Mouse (Mus musculus): ENCODE data around the gene Renbp. TPM values are rescaled to one million over a fixed set of nuclear protein-coding genes. Genes with fewer than 3 reads are reported as not detected.

The Renbp gene
- polyA plus RNA-seq, 1 experiment from 2014 or later = 17.5 TPM

DNA sequence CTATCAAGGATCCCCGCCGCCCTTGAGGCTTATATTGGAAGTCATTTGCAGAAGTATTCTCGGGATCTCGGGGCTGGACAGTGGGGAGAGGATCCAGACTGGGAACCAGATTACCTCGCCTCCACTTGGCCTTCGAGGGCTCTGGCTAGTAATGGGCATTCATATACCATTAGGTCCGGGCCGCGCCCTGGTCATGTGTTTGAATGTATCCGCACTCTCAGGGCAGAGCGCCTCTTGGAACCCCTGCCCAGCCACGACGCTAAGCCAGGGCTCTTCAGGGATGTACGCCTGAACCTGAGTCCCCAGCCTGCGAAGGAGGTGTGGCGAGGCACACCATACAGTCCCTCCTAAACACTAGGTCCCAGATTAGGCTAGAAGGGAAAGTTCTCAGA, 49.6 kb downstream of the Renbp start:
- Histone ChIP-seq H3K9me3 (ENCODE audit: control insufficient read depth, low read length) (no peaks in the 10 kb centered on the region), H3K4me1 (replicated peaks; ENCODE audit: control insufficient read depth, insufficient read depth, low read length) (no peaks in the 10 kb centered on the region), H3K4me3 (ENCODE audit: low read depth, low read length) (peak overlapping the region; percentile 42), H3K27me3 (ENCODE audit: control insufficient read depth, insufficient read depth, low read length) (no peaks in the 10 kb centered on the region; the same call in 1 of the 2 replicates), H3K4me2 (replicated peaks; ENCODE audit: low read depth, low read length) (peak overlapping the region; percentile 63), H3K27ac (ENCODE audit: low read depth, low read length) (0 out of 2 replicates have a peak overlapping the region, but pooled peaks have one; percentile 17), H3K9ac (ENCODE audit: low read depth, low read length) (peak overlapping the region; percentile 55; the same call in 1 of the 2 replicates), H3K36me3 (ENCODE audit: control insufficient read depth, insufficient read depth, low read length) (no peaks in the 10 kb centered on the region)
- DNase-seq (ENCODE audit: low spot score) = peak; percentile 30
- 18% methylated on average over 16 of the region's 16 CpGs for WGBS
- ATAC-seq (ENCODE audit: low FRiP score) = peak; percentile 61

DNA sequence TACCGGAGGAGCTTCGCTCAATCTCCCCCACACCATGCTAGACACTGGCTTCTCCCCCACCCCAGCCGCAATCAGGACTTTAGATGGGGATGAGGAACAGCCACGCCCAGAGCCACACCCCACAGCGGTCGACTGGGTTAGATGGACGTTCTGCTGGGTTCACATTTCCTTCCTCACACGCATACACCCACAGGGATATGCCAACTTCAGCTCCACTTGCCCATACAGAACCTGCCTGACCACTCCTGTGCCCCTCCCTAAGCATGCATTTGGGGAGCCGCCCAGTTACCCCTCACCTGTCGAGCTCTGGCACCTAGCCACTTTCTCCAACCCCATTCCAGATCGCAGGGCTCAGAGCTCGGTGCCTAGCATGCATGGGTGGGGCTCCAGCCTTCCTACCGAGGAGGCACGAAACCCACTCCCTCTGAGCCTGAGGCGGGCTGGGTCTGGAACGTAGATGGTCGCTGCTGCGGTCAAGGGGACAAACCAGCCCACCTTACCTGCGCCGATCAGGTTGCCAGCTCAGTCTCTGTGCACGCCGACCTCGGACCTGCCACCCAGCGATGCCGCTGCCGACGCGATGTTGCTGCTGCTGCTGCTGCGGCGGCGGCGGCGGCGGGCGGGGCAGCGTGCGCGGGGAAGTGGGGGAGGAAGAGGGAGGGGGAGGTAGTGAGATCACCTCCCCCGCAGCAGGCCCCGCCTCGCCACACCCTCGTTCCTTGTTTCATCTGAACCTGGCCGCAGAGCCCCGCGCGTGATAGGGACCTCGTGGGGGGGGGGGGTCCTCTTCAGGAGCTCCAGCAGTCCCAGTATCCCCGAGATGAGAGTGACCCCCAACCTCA, 50.2 kb downstream of the Renbp start:
- H3K36me3 ChIP-seq (ENCODE audit: control insufficient read depth, insufficient read depth, low read length) = no peaks in the 10 kb centered on the region
- no peaks in the 10 kb centered on the region for H3K4me1 ChIP-seq (replicated peaks; ENCODE audit: control insufficient read depth, insufficient read depth, low read length)
- 10% methylated on average over 28 of the region's 48 CpGs for WGBS
- H3K27ac ChIP-seq (ENCODE audit: low read depth, low read length) = peak overlapping the region; percentile 17; the same call in 1 of the 2 replicates
- peak overlapping the region; percentile 63 for H3K4me2 ChIP-seq (replicated peaks; ENCODE audit: low read depth, low read length)
- H3K27me3 ChIP-seq (ENCODE audit: control insufficient read depth, insufficient read depth, low read length) = no peaks in the 10 kb centered on the region; the same call in 1 of the 2 replicates
- DNase-seq (ENCODE audit: low spot score) (peak; percentile 46), ATAC-seq (ENCODE audit: low FRiP score) (peak; percentile 63)
- H3K9ac ChIP-seq (ENCODE audit: low read depth, low read length) = peak overlapping the region; percentile 55
- H3K9me3 ChIP-seq (ENCODE audit: control insufficient read depth, low read length) = no peaks in the 10 kb centered on the region
- H3K4me3 ChIP-seq (ENCODE audit: low read depth, low read length) = peak overlapping the region; percentile 42

GRCm38 (mm10) chrX:73877014-73877413, 53.6 kb downstream of the Renbp start:
- Histone ChIP-seq H3K36me3 (ENCODE audit: control insufficient read depth, insufficient read depth, low read length) (no peaks in the 10 kb centered on the region), H3K27me3 (ENCODE audit: control insufficient read depth, insufficient read depth, low read length) (no peaks in the 10 kb centered on the region; the same call in 1 of the 2 replicates), H3K27ac (ENCODE audit: low read depth, low read length) (no peak overlapping the region), H3K4me2 (replicated peaks; ENCODE audit: low read depth, low read length) (no peak overlapping the region), H3K4me1 (replicated peaks; ENCODE audit: control insufficient read depth, insufficient read depth, low read length) (no peaks in the 10 kb centered on the region), H3K9ac (ENCODE audit: low read depth, low read length) (no peak overlapping the region), H3K4me3 (ENCODE audit: low read depth, low read length) (no peak overlapping the region), H3K9me3 (ENCODE audit: control insufficient read depth, low read length) (no peaks in the 10 kb centered on the region)
- DNase-seq (ENCODE audit: low spot score) = no peak
- ATAC-seq (ENCODE audit: low FRiP score) = no peak
- WGBS = 95% methylated on average over 1 of the region's 1 CpGs

DNA sequence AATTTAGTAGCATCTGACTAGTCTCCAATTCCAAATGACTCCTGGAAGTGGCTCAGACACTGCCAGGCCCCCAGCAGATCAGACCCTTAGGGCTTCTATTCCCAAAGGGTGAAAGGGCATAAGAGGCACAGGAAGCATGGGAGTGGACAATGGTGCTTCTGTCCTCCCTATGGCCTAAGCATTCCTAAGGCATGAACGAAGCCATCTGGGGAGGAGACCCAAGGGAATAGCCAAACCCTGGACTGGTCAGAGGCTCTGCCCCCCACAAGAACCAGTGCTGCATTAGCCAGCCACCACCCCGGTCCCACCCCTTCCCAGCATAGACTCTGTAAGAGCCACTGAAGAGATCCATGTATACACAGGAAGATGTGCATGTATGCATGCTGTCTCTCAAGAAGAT, 54.8 kb downstream of the Renbp start:
- H3K4me1 ChIP-seq (replicated peaks; ENCODE audit: control insufficient read depth, insufficient read depth, low read length) = no peaks in the 10 kb centered on the region
- H3K27ac ChIP-seq (ENCODE audit: low read depth, low read length) = no peak overlapping the region
- ATAC-seq (ENCODE audit: low FRiP score) = no peak
- no peak overlapping the region for H3K9ac ChIP-seq (ENCODE audit: low read depth, low read length)
- WGBS = 59% methylated on average over 2 of the region's 2 CpGs
- H3K4me3 ChIP-seq (ENCODE audit: low read depth, low read length) = no peak overlapping the region
- no peaks in the 10 kb centered on the region; the same call in 1 of the 2 replicates for H3K27me3 ChIP-seq (ENCODE audit: control insufficient read depth, insufficient read depth, low read length)
- no peak for DNase-seq (ENCODE audit: low spot score)
- H3K36me3 ChIP-seq (ENCODE audit: control insufficient read depth, insufficient read depth, low read length) = no peaks in the 10 kb centered on the region
- no peak overlapping the region for H3K4me2 ChIP-seq (replicated peaks; ENCODE audit: low read depth, low read length)
- no peaks in the 10 kb centered on the region for H3K9me3 ChIP-seq (ENCODE audit: control insufficient read depth, low read length)

Other genes starting within 250 kb of the Renbp start
- 146 and 155 TPM in 2 replicates for gene Bcap31, start 214.7 kb downstream of the Renbp start, polyA plus RNA-seq (2014; fragmentation: Nextera tagmentation; extraction: Ambion mirVana)
- 7.6 and 8.7 TPM in 2 replicates for gene Abcd1, start 214.3 kb downstream of the Renbp start, polyA plus RNA-seq (2014; fragmentation: Nextera tagmentation; extraction: Ambion mirVana)
- gene Plxnb3, start 173.8 kb downstream of the Renbp start, polyA plus RNA-seq (2014; fragmentation: Nextera tagmentation; extraction: Ambion mirVana) = 0.28 TPM in 1 of 2 replicates, not detected in the other
- 1.3 and 1.6 TPM in 2 replicates for gene Srpk3, start 156.4 kb downstream of the Renbp start, polyA plus RNA-seq (2014; fragmentation: Nextera tagmentation; extraction: Ambion mirVana)
- 191 and 206 TPM in 2 replicates for gene Idh3g, start 144.0 kb downstream of the Renbp start, polyA plus RNA-seq (2014; fragmentation: Nextera tagmentation; extraction: Ambion mirVana)
- 134 and 140 TPM in 2 replicates for gene Ssr4, start 143.8 kb downstream of the Renbp start, polyA plus RNA-seq (2014; fragmentation: Nextera tagmentation; extraction: Ambion mirVana)
- 1.4 and 1.6 TPM in 2 replicates for gene Pdzd4, start 105.9 kb downstream of the Renbp start, polyA plus RNA-seq (2014; fragmentation: Nextera tagmentation; extraction: Ambion mirVana)
- gene Avpr2, start 38.7 kb downstream of the Renbp start, polyA plus RNA-seq (2014; fragmentation: Nextera tagmentation; extraction: Ambion mirVana) = 0.06 and 0.11 TPM in 2 replicates
- 26.3 and 35.9 TPM in 2 replicates for gene L1cam, start 34.7 kb downstream of the Renbp start, polyA plus RNA-seq (2014; fragmentation: Nextera tagmentation; extraction: Ambion mirVana)
- 0.99 and 2.3 TPM in 2 replicates for gene Arhgap4, start 9.0 kb downstream of the Renbp start, polyA plus RNA-seq (2014; fragmentation: Nextera tagmentation; extraction: Ambion mirVana)
- 117 and 126 TPM in 2 replicates for gene Naa10, start 8.9 kb downstream of the Renbp start, polyA plus RNA-seq (2014; fragmentation: Nextera tagmentation; extraction: Ambion mirVana)
- 72.9 and 77.2 TPM in 2 replicates for gene Hcfc1, start 35.5 kb upstream of the Renbp start, polyA plus RNA-seq (2014; fragmentation: Nextera tagmentation; extraction: Ambion mirVana)
- gene Irak1, start 93.1 kb upstream of the Renbp start, polyA plus RNA-seq (2014; fragmentation: Nextera tagmentation; extraction: Ambion mirVana) = 27.4 and 31.6 TPM in 2 replicates
- gene Opn1mw, start 196.6 kb upstream of the Renbp start, polyA plus RNA-seq (2014; fragmentation: Nextera tagmentation; extraction: Ambion mirVana) = not detected in 2 replicates
- 14.4 and 15.8 TPM in 2 replicates for gene Mecp2, start 204.5 kb upstream of the Renbp start, polyA plus RNA-seq (2014; fragmentation: Nextera tagmentation; extraction: Ambion mirVana)
- not detected in 2 replicates for gene Tex28, start 237.0 kb upstream of the Renbp start, polyA plus RNA-seq (2014; fragmentation: Nextera tagmentation; extraction: Ambion mirVana)
- gene Tktl1, start 246.4 kb upstream of the Renbp start, polyA plus RNA-seq (2014; fragmentation: Nextera tagmentation; extraction: Ambion mirVana) = 0.20 TPM in 1 of 2 replicates, not detected in the other

All from hindbrain, embryonic 11.5 days (tissue).